ENCODE assay signal across 12 mouse cellular contexts in the genomic region with DNA sequence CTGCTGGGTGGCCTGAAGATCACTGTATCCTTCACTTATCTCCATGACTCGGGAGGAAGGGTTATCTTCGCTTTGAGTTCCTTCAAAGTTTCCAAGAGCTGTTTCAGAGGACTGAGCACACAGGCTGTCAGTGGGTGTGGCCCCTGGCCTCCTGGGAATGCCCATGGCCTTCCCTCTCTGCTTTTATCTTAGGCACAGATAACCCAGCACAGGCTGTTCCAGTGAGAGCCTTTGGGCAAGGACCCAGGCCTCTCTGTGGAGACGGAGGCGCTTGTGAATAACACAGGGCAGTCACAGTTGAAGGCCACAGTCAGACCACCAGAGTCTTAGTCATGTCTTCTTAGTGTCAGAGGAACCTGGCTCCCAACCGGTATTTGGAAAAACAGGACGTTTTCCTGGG. TPM values are rescaled to one million over a fixed set of nuclear protein-coding genes. Genes with fewer than 3 reads are reported as not detected.
A peak's percentile ranks its signal among the peaks of the same experiment; 100 is the strongest.
DNase-seq lines count a peak whose midpoint lies in the region; ATAC-seq and TF ChIP-seq lines count a peak whose summit lies in the region.
"Had no signal": no experiment of that assay in that cellular context is flagged by ENCODE, and none has a peak within 500 bp of the region (broad histone marks: within the 10 kb centered on the region; RNA-seq: fewer than 3 reads in every experiment).

No protein-coding gene starts in this region.

- H3K9me3 ChIP-seq in heart, embryonic 10.5 days = no peaks in the 10 kb centered on the region
- no peaks in the 10 kb centered on the region for H3K9me3 ChIP-seq in intestine, embryonic 15.5 days
- H3K9me3 ChIP-seq: forebrain, embryonic 13.5 days had no signal

- H3K4me3 ChIP-seq in gastrocnemius, adult 2 months = no peak overlapping the region
- no peak overlapping the region for H3K4me3 ChIP-seq in heart, embryonic 10.5 days
- no peak overlapping the region for H3K4me3 ChIP-seq in intestine, embryonic 15.5 days (replicated peaks)
- H3K4me3 ChIP-seq: forebrain, embryonic 13.5 days had no signal

- 0 out of 2 replicates have a peak, but pooled peaks have one; percentile 46 for ATAC-seq in intestine, embryonic 15.5 days
- ATAC-seq: forebrain, embryonic 13.5 days had no signal

- no peak overlapping the region for H3K4me2 ChIP-seq in intestine, embryonic 15.5 days (replicated peaks)
- H3K4me2 ChIP-seq: forebrain, embryonic 13.5 days; lung, embryonic 14.5 days had no signal

- no peaks in the 10 kb centered on the region for H3K27me3 ChIP-seq in heart, embryonic 10.5 days (ENCODE audit: insufficient read depth, poor library complexity, severe bottlenecking)
- no peaks in the 10 kb centered on the region for H3K27me3 ChIP-seq in intestine, embryonic 15.5 days (replicated peaks)
- H3K27me3 ChIP-seq: forebrain, embryonic 13.5 days had no signal

- peak; percentile 58 for DNase-seq in gastrocnemius, adult 2 months
- DNase-seq in gastrocnemius, postnatal 14 days = no peak
- peak; percentile 68 for DNase-seq in adrenal gland, adult 2 months
- DNase-seq in heart, embryonic 10.5 days (ENCODE audit: low spot score) = no peak
- no peak for DNase-seq in retina, embryonic 14.5 days (ENCODE audit: low spot score)
- no peak for DNase-seq in spleen, postnatal 10 days (ENCODE audit: low spot score in 2 of 2)
- DNase-seq in thymus, postnatal 25 days = no peak
- DNase-seq: cerebellum, postnatal 36 days; lung, embryonic 14.5 days; midbrain, embryonic 14.5 days had no signal

- peaks cover 56% of the 10 kb centered on the region for H3K4me1 ChIP-seq in heart, embryonic 10.5 days
- H3K4me1 ChIP-seq in intestine, embryonic 15.5 days (replicated peaks) = peaks cover 21% of the 10 kb centered on the region
- H3K4me1 ChIP-seq: forebrain, embryonic 13.5 days had no signal

- no peak for TF ChIP-seq CTCF in gastrocnemius, adult 2 months (IDR thresholded peaks at IDR 0.05)

- peaks cover 73% of the 10 kb centered on the region for H3K36me3 ChIP-seq in heart, embryonic 10.5 days
- peaks cover 2% of the 10 kb centered on the region; the same call in 1 of the 2 replicates for H3K36me3 ChIP-seq in intestine, embryonic 15.5 days

- WGBS in heart, embryonic 10.5 days = 36% methylated on average over 6 of the region's 6 CpGs
- WGBS in intestine, embryonic 15.5 days = 54% methylated on average over 6 of the region's 6 CpGs

- no peak overlapping the region; the same call in 1 of the 2 replicates for H3K27ac ChIP-seq in gastrocnemius, adult 2 months
- H3K27ac ChIP-seq in heart, embryonic 10.5 days = peak overlapping the region; percentile 59
- H3K27ac ChIP-seq in intestine, embryonic 15.5 days = no peak overlapping the region; the same call in 1 of the 2 replicates
- H3K27ac ChIP-seq: forebrain, embryonic 13.5 days had no signal

- intact Hi-C loops in gastrocnemius, adult 2 months (cut with DNase I) = no loop called here
- intact Hi-C loops in gastrocnemius, postnatal 14 days (cut with DNase I; ENCODE audit: low total_unique reads) = no loop called here

- H3K9ac ChIP-seq in intestine, embryonic 15.5 days = no peak overlapping the region
- H3K9ac ChIP-seq: forebrain, embryonic 13.5 days; lung, embryonic 14.5 days had no signal

RNA-seq across cellular contexts. Expression of gene Sulf2, which starts 32.7 kb away (rescaled TPM):
- 10 to 100 TPM in 1 of 2 experiments, 1 to 10 TPM in 1; 5.9 to 12.2 TPM for total RNA-seq in gastrocnemius, adult 2 months (2021)
- 10 to 100 TPM; 15.3 to 19.6 TPM for total RNA-seq in gastrocnemius, postnatal 14 days (2021)
- 100 to 1,000 TPM in 1 of 2 experiments, 10 to 100 TPM in 1; 56.3 to 119 TPM for total RNA-seq in adrenal gland, adult 2 months (2021)
- polyA plus RNA-seq in adrenal gland, adult 2 months (2012; rRNA removed) = 36.8 and 65.7 TPM in 2 replicates
- polyA plus RNA-seq in heart, embryonic 10.5 days (2016; fragmentation: Nextera tagmentation; extraction: Ambion mirVana) = 94.7 and 103 TPM in 2 replicates
- polyA plus RNA-seq in intestine, embryonic 15.5 days (2015; fragmentation: Nextera tagmentation; extraction: Ambion mirVana) = 100 and 106 TPM in 2 replicates

Comparison
In these comparisons a context has a peak if more than half of its experiments do, and no peak if none do; other contexts are left out.
1. DNase-seq: peak in gastrocnemius, adult 2 months (single experiment) and adrenal gland, adult 2 months (single experiment); none in gastrocnemius, postnatal 14 days (single experiment), heart, embryonic 10.5 days (single experiment), retina, embryonic 14.5 days (single experiment), spleen, postnatal 10 days (0 of 2) and thymus, postnatal 25 days (single experiment).